Mouse (Mus musculus): ENCODE results near the gene Usp35.
A peak's percentile ranks its signal among the peaks of the same experiment; 100 is the strongest.

Usp35 gene

GRCm38 (mm10) chr7:97331726-97332666, at the start of gene Usp35, which contains the start of gene Kctd21:
TSS of gene Usp35 (minus strand) at chr7:97332020.
TSS of gene Kctd21 (plus strand) at chr7:97332327.
- peak; percentile 89 for DNase-seq (ENCODE audit: low read depth, low spot score)

GRCm38 (mm10) chr7:97380500-97381123, 48.8 kb upstream of the Usp35 start:
- DNase-seq (ENCODE audit: low read depth, low spot score): no peak

- no peak for DNase-seq (ENCODE audit: low read depth, low spot score)
Observed at GRCm38 (mm10) chr7:97379304-97379703, 47.5 kb upstream of the Usp35 start.

- no peak for DNase-seq (ENCODE audit: low read depth, low spot score)
Observed at GRCm38 (mm10) chr7:97375906-97376305, 44.1 kb upstream of the Usp35 start.

- no peak for DNase-seq (ENCODE audit: low read depth, low spot score)
Observed at GRCm38 (mm10) chr7:97375101-97375500, 43.3 kb upstream of the Usp35 start.

- no peak for DNase-seq (ENCODE audit: low read depth, low spot score)
Observed at GRCm38 (mm10) chr7:97365887-97366286, 34.1 kb upstream of the Usp35 start.

- no peak for DNase-seq (ENCODE audit: low read depth, low spot score)
Observed at GRCm38 (mm10) chr7:97361467-97361866, 29.6 kb upstream of the Usp35 start.

GRCm38 (mm10) chr7:97360955-97361354, 29.1 kb upstream of the Usp35 start:
- no peak for DNase-seq (ENCODE audit: low read depth, low spot score)

- no peak for DNase-seq (ENCODE audit: low read depth, low spot score)
Observed at GRCm38 (mm10) chr7:97360166-97360565, 28.3 kb upstream of the Usp35 start.

- DNase-seq (ENCODE audit: low read depth, low spot score): no peak
Observed at GRCm38 (mm10) chr7:97358347-97358746, 26.5 kb upstream of the Usp35 start.

- no peak for DNase-seq (ENCODE audit: low read depth, low spot score)
Observed at GRCm38 (mm10) chr7:97357840-97358239, 26.0 kb upstream of the Usp35 start.

- DNase-seq (ENCODE audit: low read depth, low spot score): peak; percentile 77
Observed at GRCm38 (mm10) chr7:97356875-97357276, 25.1 kb upstream of the Usp35 start.

- no peak for DNase-seq (ENCODE audit: low read depth, low spot score)
Observed at GRCm38 (mm10) chr7:97356253-97356652, 24.4 kb upstream of the Usp35 start.

- no peak for DNase-seq (ENCODE audit: low read depth, low spot score)
Observed at GRCm38 (mm10) chr7:97355068-97355841, 23.4 kb upstream of the Usp35 start.

GRCm38 (mm10) chr7:97353356-97353755, 21.5 kb upstream of the Usp35 start:
- DNase-seq (ENCODE audit: low read depth, low spot score): no peak

- DNase-seq (ENCODE audit: low read depth, low spot score): no peak
Observed at GRCm38 (mm10) chr7:97351792-97352513, 20.1 kb upstream of the Usp35 start.

GRCm38 (mm10) chr7:97350891-97351290, 19.1 kb upstream of the Usp35 start:
- no peak for DNase-seq (ENCODE audit: low read depth, low spot score)

GRCm38 (mm10) chr7:97349438-97349837, 17.6 kb upstream of the Usp35 start:
- no peak for DNase-seq (ENCODE audit: low read depth, low spot score)

- DNase-seq (ENCODE audit: low read depth, low spot score): no peak
Observed at GRCm38 (mm10) chr7:97348836-97349235, 17.0 kb upstream of the Usp35 start.

GRCm38 (mm10) chr7:97348318-97348717, 16.5 kb upstream of the Usp35 start:
- no peak for DNase-seq (ENCODE audit: low read depth, low spot score)

- DNase-seq (ENCODE audit: low read depth, low spot score): no peak
Observed at GRCm38 (mm10) chr7:97347464-97347863, 15.6 kb upstream of the Usp35 start.
